Mouse (Mus musculus) liver, adult 2 months (tissue): ENCODE data around the gene Zdhhc12.

Source experiments
- CTCF ChIP-seq: fragments of 200-500 bp; IDR thresholded peaks from 2 replicates; pipeline ENCODE4 v1.5.1; 2011; ENCODE audit warnings: low read depth, low read length, control low read depth
- POLR2A ChIP-seq: fragments of 200-500 bp; IDR thresholded peaks from 2 replicates; pipeline ENCODE4 v1.6.1; 2011; ENCODE audit warnings: low read length, control low read depth; ENCODE audit not compliant: insufficient read depth; ENCODE audit errors: extremely low read depth

GRCm38 (mm10) chr2:30100214-30100613 is 6.8 kb upstream of the Zdhhc12 start:
- TF ChIP-seq POLR2A (no peak), CTCF (no peak)
